Mouse (Mus musculus): ENCODE data around the gene Plvap. TPM values are rescaled to one million over a fixed set of nuclear protein-coding genes. Genes with fewer than 3 reads are reported as not detected.

The Plvap gene
- total and polyA plus RNA-seq, 3 experiments: 11.7 to 20.4 TPM; not detected in 1

- H3K9me3 ChIP-seq (replicated peaks; ENCODE audit: insufficient read depth, low read length): no peaks in the 10 kb centered on the region
- H3K4me3 ChIP-seq (ENCODE audit: control insufficient read depth in 1 of 2, insufficient read depth in 1 of 2, low read depth in 2 of 2, low read length in 2 of 2): peak overlapping the region; percentile 59 to 64
- peak overlapping the region; percentile 76 for H3K27ac ChIP-seq (ENCODE audit: control insufficient read depth, low read depth, low read length)
- DNase-seq (ENCODE audit: low read depth, low spot score): peak; percentile 87
- peak overlapping the region; percentile 90 for H3K9ac ChIP-seq (ENCODE audit: control insufficient read depth, low read depth, low read length, poor library complexity, severe bottlenecking)
- H3K27me3 ChIP-seq (ENCODE audit: control insufficient read depth in 1 of 2, insufficient read depth in 2 of 2, low read length in 2 of 2): no peaks in the 10 kb centered on the region
- TF ChIP-seq CTCF (IDR thresholded peaks at IDR 0.05 in 2 of 3, conservative IDR thresholded peaks at IDR 0.05 in 1 of 3; ENCODE audit: control insufficient read depth in 1 of 3, insufficient read depth in 1 of 3, low read depth in 2 of 3, low read length in 3 of 3, poor library complexity in 1 of 3, severe bottlenecking in 1 of 3) (no peak), ZKSCAN1 (IDR thresholded peaks at IDR 0.05; ENCODE audit: low read depth, low read length) (no peak), BHLHE40 (IDR thresholded peaks at IDR 0.05; ENCODE audit: borderline replicate concordance, low read depth, low read length) (no peak), SMC3 (IDR thresholded peaks at IDR 0.05; ENCODE audit: low read depth, low read length) (no peak), ETS1 (IDR thresholded peaks at IDR 0.05; ENCODE audit: low read depth, low read length) (no peak), NRF1 (IDR thresholded peaks at IDR 0.05; ENCODE audit: insufficient read depth, low read depth, low read length, poor library complexity, severe bottlenecking) (peak; percentile 34; the same call in 1 of the 2 replicates), MAZ (IDR thresholded peaks at IDR 0.05; ENCODE audit: low read depth, low read length) (no peak), MXI1 (IDR thresholded peaks at IDR 0.05; ENCODE audit: low read depth, low read length) (peak; percentile 37; the same call in 1 of the 2 replicates), ZMIZ1 (IDR thresholded peaks at IDR 0.05; ENCODE audit: low read depth, low read length) (0 out of 2 replicates have a peak, but pooled peaks have one; percentile 10), KAT2A (conservative IDR thresholded peaks at IDR 0.05; ENCODE audit: low read depth, low read length) (no peak), E2F4 (IDR thresholded peaks at IDR 0.05; ENCODE audit: borderline replicate concordance, low read depth, low read length) (no peak), TCF12 (IDR thresholded peaks at IDR 0.05; ENCODE audit: low read depth, low read length) (no peak), POLR2AphosphoS2 (IDR thresholded peaks at IDR 0.05; ENCODE audit: low read length) (no peak), POLR2A (IDR thresholded peaks at IDR 0.05; ENCODE audit: control insufficient read depth in 1 of 2, insufficient read depth in 1 of 2, low read depth in 1 of 2, low read length in 2 of 2, poor library complexity in 1 of 2) (peak; percentile 27 to 34; a peak in 1 of 4 replicates), GABPA (IDR thresholded peaks at IDR 0.05; ENCODE audit: low read depth, low read length) (no peak), MEF2A (IDR thresholded peaks at IDR 0.05; ENCODE audit: extremely low read depth, insufficient replicate concordance, low read depth, low read length, poor library complexity, severe bottlenecking) (no peak), ZNF384 (IDR thresholded peaks at IDR 0.05; ENCODE audit: low read depth, low read length) (no peak), EP300 (IDR thresholded peaks at IDR 0.05; ENCODE audit: low read depth in 1 of 2, low read length in 2 of 2) (no peak), USF2 (IDR thresholded peaks at IDR 0.05; ENCODE audit: borderline replicate concordance in 1 of 2, insufficient read depth in 1 of 2, low read depth in 1 of 2, low read length in 2 of 2) (no peak), MYB (IDR thresholded peaks at IDR 0.05; ENCODE audit: low read depth, low read length) (no peak), SIN3A (IDR thresholded peaks at IDR 0.05; ENCODE audit: low read length) (no peak), POLR2AphosphoS5 (IDR thresholded peaks at IDR 0.05; ENCODE audit: borderline replicate concordance, low read depth, low read length) (no peak), MYC (IDR thresholded peaks at IDR 0.05; ENCODE audit: low read depth, low read length) (no peak), TAL1 (IDR thresholded peaks at IDR 0.05; ENCODE audit: low read length) (no peak), CHD2 (IDR thresholded peaks at IDR 0.05; ENCODE audit: low read length) (no peak), MAX (IDR thresholded peaks at IDR 0.05; ENCODE audit: low read length) (peak; percentile 24; the same call in 1 of the 2 replicates), NELFE (IDR thresholded peaks at IDR 0.05; ENCODE audit: low read depth, low read length) (peak; percentile 39), USF1 (IDR thresholded peaks at IDR 0.05; ENCODE audit: low read depth, low read length) (no peak), UBTF (IDR thresholded peaks at IDR 0.05; ENCODE audit: borderline replicate concordance, insufficient read depth, low read depth, low read length) (0 out of 2 replicates have a peak, but pooled peaks have one; percentile 10)
- H3K36me3 ChIP-seq (ENCODE audit: control insufficient read depth in 1 of 2, insufficient read depth in 2 of 2, low read length in 2 of 2): 0 out of 4 replicates have a peak, but pooled peaks cover 0 to 2% of the 10 kb centered on the region in 2 experiments
- peaks cover 2% of the 10 kb centered on the region; the same call in 1 of the 2 replicates for H3K79me2 ChIP-seq (ENCODE audit: control insufficient read depth, insufficient read depth, low read length, poor library complexity)
- no peaks in the 10 kb centered on the region for H3K4me1 ChIP-seq (ENCODE audit: control insufficient read depth in 1 of 2, insufficient read depth in 2 of 2, low read length in 2 of 2)
Observed at GRCm38 (mm10) chr8:71476099-71476940, 35.2 kb downstream of the Plvap start.

Data from MEL (cell line).